Mouse (Mus musculus) MN1 (cell line): ENCODE measurements at regions not wholly inside any gene's neighbourhood (a gene's known extent, or its start where the extent isn't known, plus 50 kb on each side); places are given as distances from the start of the nearest gene placed in this dataset.
"Not testable (repeated sequence)": the region's sequence is repeated elsewhere in the genome, so short reads cannot be mapped to it uniquely, and the experiment has no call there.

ENCODE experiments used
- DNase-seq: peaks from one replicate; pipeline ENCODE4 v3.0.0-alpha.2; 2016; ENCODE audit warnings: low spot score

GRCm38 (mm10) chr2:39420696-39421095, 194.4 kb upstream of the Ppp6c start:
- DNase-seq, result no peak

GRCm38 (mm10) chr2:39400336-39400735, 174.1 kb upstream of the Ppp6c start:
- no peak for DNase-seq

- DNase-seq, result no peak
Measured at GRCm38 (mm10) chr2:39399523-39399922, 173.3 kb upstream of the Ppp6c start.

- DNase-seq, result no peak
Measured at GRCm38 (mm10) chr2:39394643-39395042, 168.4 kb upstream of the Ppp6c start.

GRCm38 (mm10) chr2:39377264-39377663, 151.0 kb upstream of the Ppp6c start:
- DNase-seq, result no peak

- DNase-seq, result peak; percentile 93
Measured at GRCm38 (mm10) chr2:39373068-39373779, 147.0 kb upstream of the Ppp6c start.

GRCm38 (mm10) chr2:39344207-39344606, 118.0 kb upstream of the Ppp6c start:
- DNase-seq, result no peak

GRCm38 (mm10) chr2:39340406-39340805, 114.2 kb upstream of the Ppp6c start:
- DNase-seq, result no peak

GRCm38 (mm10) chr2:39338832-39339649, 112.8 kb upstream of the Ppp6c start:
- DNase-seq, result no peak

- no peak for DNase-seq
Measured at GRCm38 (mm10) chr2:39337524-39337923, 111.3 kb upstream of the Ppp6c start.

GRCm38 (mm10) chr2:39325715-39326493, 99.7 kb upstream of the Ppp6c start:
- DNase-seq, result peak; percentile 8

GRCm38 (mm10) chr2:39325122-39325521, 98.9 kb upstream of the Ppp6c start:
- DNase-seq, result not testable (repeated sequence)

GRCm38 (mm10) chr2:39299798-39300382, 73.6 kb upstream of the Ppp6c start:
- DNase-seq, result no peak

GRCm38 (mm10) chr2:39299290-39299689, 73.0 kb upstream of the Ppp6c start:
- no peak for DNase-seq

- DNase-seq, result no peak
Measured at GRCm38 (mm10) chr2:39295435-39295834, 69.2 kb upstream of the Ppp6c start.

- peak; percentile 15 for DNase-seq
Measured at GRCm38 (mm10) chr2:39278218-39278617, 52.0 kb upstream of the Ppp6c start.
